Mouse (Mus musculus) embryo, embryonic 10 days (tissue): ENCODE results near the gene Lgsn.

Experiments
- DNase-seq: peaks from one replicate; pipeline ENCODE4 v3.0.0-alpha.2; 2015; ENCODE audit warnings: low spot score

Gene Lgsn

GRCm38 (mm10) chr1:31214831-31215230 is 38.6 kb downstream of the Lgsn start:
- no peak for DNase-seq

GRCm38 (mm10) chr1:31220599-31221250 is 44.5 kb downstream of the Lgsn start:
- DNase-seq, result no peak

GRCm38 (mm10) chr1:31222564-31222963 is 46.4 kb downstream of the Lgsn start, which contains the start of the genes 4931428L18Rik and Pih1d3:
TSS of gene 4931428L18Rik (minus strand) at chr1:31222684.
TSS of gene Pih1d3 (plus strand) at chr1:31222838.
- no peak for DNase-seq

- DNase-seq, result no peak
Measured at GRCm38 (mm10) chr1:31233319-31234036, 57.3 kb downstream of the Lgsn start.
